In the genomic region with DNA sequence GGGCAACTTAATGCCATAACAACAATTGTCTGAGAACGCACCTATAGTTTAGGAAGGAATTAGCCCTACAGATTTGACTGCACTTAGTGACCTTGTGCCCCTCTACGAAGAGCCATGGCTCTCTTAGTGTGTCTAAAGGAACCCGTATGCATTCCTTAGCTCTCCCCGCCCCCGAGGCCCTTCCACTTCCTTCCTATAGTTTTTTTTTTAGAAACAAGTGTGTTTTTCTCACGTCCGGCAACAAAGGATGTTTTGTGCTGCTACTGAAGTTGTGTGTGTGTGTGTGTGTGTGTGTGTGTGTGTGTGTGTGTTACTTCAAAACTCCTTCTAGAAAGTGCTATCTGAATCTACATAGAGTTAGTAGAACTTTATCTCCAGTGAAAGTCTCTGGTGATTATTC, we compare ENCODE assay signal across 10 mouse cellular contexts. TPM values are rescaled to one million over a fixed set of nuclear protein-coding genes. Genes with fewer than 3 reads are reported as not detected.
DNase-seq lines count a peak whose midpoint lies in the region; ATAC-seq lines count a peak whose summit lies in the region.
"Had no signal": no experiment of that assay in that cellular context is flagged by ENCODE, and none has a peak within 500 bp of the region (broad histone marks: within the 10 kb centered on the region; RNA-seq: fewer than 3 reads in every experiment).

No protein-coding gene starts in this region.

- 55% methylated on average over 7 of the region's 7 CpGs for WGBS in forebrain, embryonic 11.5 days

- H3K27me3 ChIP-seq in forebrain, embryonic 11.5 days (ENCODE audit: control insufficient read depth, insufficient read depth, low read length), result no peaks in the 10 kb centered on the region
- H3K27me3 ChIP-seq: limb, embryonic 12.5 days had no signal

- ATAC-seq in forebrain, embryonic 11.5 days (replicated peaks; ENCODE audit: low FRiP score), result no peak

- intact Hi-C loops in heart, postnatal 25 days (cut with DNase I), result no loop called here

- H3K4me2 ChIP-seq in forebrain, embryonic 11.5 days (ENCODE audit: low read depth, low read length, severe bottlenecking), result no peak overlapping the region
- H3K4me2 ChIP-seq: limb, embryonic 12.5 days had no signal

- no peak overlapping the region for H3K4me3 ChIP-seq in forebrain, embryonic 11.5 days (ENCODE audit: low read depth, low read length)
- H3K4me3 ChIP-seq: limb, embryonic 12.5 days had no signal

- peaks cover 4% of the 10 kb centered on the region; the same call in 1 of the 2 replicates for H3K4me1 ChIP-seq in forebrain, embryonic 11.5 days (replicated peaks; ENCODE audit: control insufficient read depth, insufficient read depth, low read length)

- DNase-seq in adrenal gland, postnatal 25 days, result peak; percentile 18
- DNase-seq in adrenal gland, postnatal 4 days (ENCODE audit: low spot score in 2 of 2), result no peak
- peak; percentile 76 for DNase-seq in CD4-positive helper T cell, adult 2 months (ENCODE audit: low read depth, low spot score)
- peak; percentile 17 for DNase-seq in heart, postnatal 25 days (ENCODE audit: low spot score)
- peak; percentile 69 for DNase-seq in lung, postnatal 36 days
- no peak for DNase-seq in forebrain, embryonic 11.5 days (ENCODE audit: low spot score)
- no peak for DNase-seq in right cerebral cortex, adult 2 months (ENCODE audit: low spot score in 2 of 2)
- DNase-seq in right cerebral cortex, postnatal 36 days (ENCODE audit: low spot score in 2 of 2), result no peak

- no peaks in the 10 kb centered on the region for H3K9me3 ChIP-seq in forebrain, embryonic 11.5 days (ENCODE audit: control insufficient read depth, low read length)
- H3K9me3 ChIP-seq: limb, embryonic 12.5 days had no signal

- no peaks in the 10 kb centered on the region for H3K36me3 ChIP-seq in forebrain, embryonic 11.5 days (ENCODE audit: control insufficient read depth, insufficient read depth, low read length)
- H3K36me3 ChIP-seq: limb, embryonic 12.5 days had no signal

- H3K27ac ChIP-seq in forebrain, embryonic 11.5 days (ENCODE audit: low read depth, low read length), result no peak overlapping the region
- H3K27ac ChIP-seq: limb, embryonic 12.5 days had no signal

- no peak overlapping the region for H3K9ac ChIP-seq in forebrain, embryonic 11.5 days (ENCODE audit: low read length)
- H3K9ac ChIP-seq: limb, embryonic 12.5 days had no signal

RNA-seq across cellular contexts. Expression of a gene that starts 23.5 kb away (rescaled TPM):
- not detected in 2 replicates for total RNA-seq in adrenal gland, postnatal 25 days (2021)
- not detected for total RNA-seq in adrenal gland, postnatal 4 days (2021)
- not detected for total RNA-seq in heart, postnatal 25 days (2021)
- polyA plus RNA-seq in forebrain, embryonic 11.5 days (2014; fragmentation: Nextera tagmentation; extraction: Ambion mirVana), result not detected in 2 replicates
- polyA plus RNA-seq: C2C12; limb, embryonic 12.5 days had no signal

Comparison
In these comparisons a context has a peak if more than half of its experiments do, and no peak if none do; other contexts are left out.
1. DNase-seq: peak in adrenal gland, postnatal 25 days (single experiment), CD4-positive helper T cell, adult 2 months (single experiment), heart, postnatal 25 days (single experiment) and lung, postnatal 36 days (single experiment); none in adrenal gland, postnatal 4 days (0 of 2), forebrain, embryonic 11.5 days (single experiment), right cerebral cortex, adult 2 months (0 of 2) and right cerebral cortex, postnatal 36 days (0 of 2).